Mouse (Mus musculus): ENCODE results near the gene Lyrm4. TPM values are rescaled to one million over a fixed set of nuclear protein-coding genes. Genes with fewer than 3 reads are reported as not detected.
A peak's percentile ranks its signal among the peaks of the same experiment; 100 is the strongest.

Gene Lyrm4
- total RNA-seq (2014; rRNA removed) (16.7 and 19.5 TPM in 2 replicates), polyA plus RNA-seq (2015; fragmentation: Nextera tagmentation; extraction: Ambion mirVana) (58.0 and 66.7 TPM in 2 replicates)

DNA sequence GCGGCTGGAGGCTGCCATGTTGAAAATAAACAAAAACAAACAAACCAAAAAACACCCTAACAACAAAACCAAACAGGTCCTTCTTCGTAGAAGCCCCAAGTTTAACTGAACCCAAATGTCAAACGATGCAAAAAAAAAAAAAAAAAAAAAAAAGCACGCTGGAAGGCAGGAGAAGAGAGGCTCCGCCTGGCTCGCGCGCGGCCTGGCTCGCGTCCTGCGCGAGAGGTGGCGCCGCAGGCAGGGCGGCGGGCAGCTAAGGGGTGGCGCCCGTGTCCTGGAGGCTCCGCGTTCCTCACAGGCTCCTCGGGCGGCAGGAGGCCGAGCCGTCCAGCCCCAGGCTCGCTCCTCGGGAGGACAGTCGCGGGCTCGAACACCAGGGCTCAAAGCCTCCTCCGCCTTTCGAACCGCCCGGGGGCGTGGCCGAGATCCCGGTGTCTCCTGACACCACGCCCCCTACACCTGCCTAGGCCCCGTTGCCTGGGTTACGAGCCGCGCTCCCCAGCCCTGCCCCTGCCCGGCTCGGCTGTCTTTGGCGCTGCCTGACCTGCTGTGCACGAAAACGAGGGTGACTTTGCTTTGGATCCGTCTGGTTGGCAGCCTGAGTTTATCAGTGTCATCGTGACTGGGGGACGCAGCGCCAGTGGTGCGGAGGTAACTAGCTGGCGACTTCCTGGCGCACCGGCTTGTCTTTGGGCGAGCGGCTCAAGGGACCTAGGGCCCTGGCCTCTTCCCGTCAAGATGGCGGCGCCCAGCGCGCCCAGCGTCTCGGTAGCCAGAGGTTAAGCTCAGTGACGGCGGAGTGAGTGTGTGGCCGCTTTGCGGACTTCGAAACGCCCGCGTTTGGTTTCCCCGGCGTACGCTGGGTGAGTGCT lies at the start of gene Lyrm4, which contains the start of gene Fars2:
Gene Lyrm4, minus strand, starts transcription at position 384 of the 872 bp plus-strand sequence.
Gene Fars2, plus strand, starts transcription at position 270 of the 872 bp plus-strand sequence.
- peak; percentile 99 for ATAC-seq

DNA sequence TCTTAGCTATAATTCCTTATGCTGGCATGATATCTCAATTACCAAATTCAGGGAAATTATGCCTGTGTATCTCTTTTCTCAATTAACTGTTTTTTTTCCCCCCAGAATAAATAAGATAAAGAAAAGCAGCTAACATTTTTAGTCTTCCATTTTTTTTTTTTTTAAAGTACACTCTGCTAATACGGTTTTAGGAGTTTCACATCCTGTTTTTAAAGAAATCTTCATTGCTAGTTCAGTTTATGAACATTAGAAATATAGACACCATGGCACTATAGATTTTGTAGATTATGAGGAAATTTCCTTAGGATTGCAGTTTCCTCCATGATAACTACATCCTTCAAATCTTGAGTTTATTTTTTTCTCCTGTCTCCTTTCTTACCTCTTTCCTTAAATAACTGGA lies 46.6 kb upstream of the Lyrm4 start:
- WGBS, result 72% methylated on average over 1 of the region's 1 CpGs
- Histone ChIP-seq H3K9ac (no peak overlapping the region), H3K4me2 (ENCODE audit: low read depth) (no peak overlapping the region), H3K4me1 (ENCODE audit: insufficient read depth) (no peaks in the 10 kb centered on the region), H3K27ac (ENCODE audit: low read depth, low read length) (no peak overlapping the region), H3K9me3 (ENCODE audit: low read length) (no peaks in the 10 kb centered on the region), H3K4me3 (ENCODE audit: low read depth, low read length) (no peak overlapping the region), H3K27me3 (ENCODE audit: insufficient read depth, low read length) (no peaks in the 10 kb centered on the region), H3K36me3 (ENCODE audit: insufficient read depth) (no peaks in the 10 kb centered on the region)
- DNase-seq (no peak), ATAC-seq (no peak)
- TF ChIP-seq CTCF (IDR thresholded peaks at IDR 0.05; ENCODE audit: low read depth), result no peak

More for the DNA sequence above, at the start of gene Lyrm4, which contains the start of gene Fars2:
- peak; percentile 97 for DNase-seq
- Histone ChIP-seq H3K27me3 (ENCODE audit: insufficient read depth, low read length) (no peaks in the 10 kb centered on the region), H3K4me3 (ENCODE audit: low read depth, low read length) (peak within 1 kb of the TSS; percentile 66), H3K4me2 (ENCODE audit: low read depth) (peak within 1 kb of the TSS; percentile 96), H3K4me1 (ENCODE audit: insufficient read depth) (no peaks in the 10 kb centered on the region), H3K9me3 (ENCODE audit: low read length) (no peaks in the 10 kb centered on the region), H3K36me3 (ENCODE audit: insufficient read depth) (no peaks in the 10 kb centered on the region), H3K27ac (ENCODE audit: low read depth, low read length) (peak within 1 kb of the TSS; percentile 95), H3K9ac (peak within 1 kb of the TSS; percentile 59)
- peak; percentile 49 for TF ChIP-seq CTCF (IDR thresholded peaks at IDR 0.05; ENCODE audit: low read depth)
- WGBS, result 1% methylated on average over 73 of the region's 75 CpGs

DNA sequence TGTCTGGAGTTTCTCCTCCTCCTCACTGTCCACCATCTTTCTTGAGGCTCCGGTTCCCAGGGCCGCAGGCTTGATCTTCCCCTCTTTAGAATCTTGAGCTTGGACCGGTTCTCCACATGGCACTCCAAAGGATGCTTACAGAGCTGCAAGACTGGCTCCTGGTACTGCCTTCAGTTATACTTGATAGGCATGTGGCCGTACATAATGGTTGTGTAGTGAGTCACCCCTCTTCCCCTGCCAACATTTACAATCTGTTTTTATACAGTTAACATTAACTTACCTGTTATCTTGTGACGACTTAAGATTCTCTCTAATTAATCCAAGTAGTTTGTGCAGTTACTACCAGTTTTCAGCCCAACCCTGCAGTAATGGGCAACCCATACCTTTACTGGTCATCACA lies 46.1 kb upstream of the Lyrm4 start:
- no peak overlapping the region for H3K4me3 ChIP-seq (ENCODE audit: low read depth, low read length)
- no peak for TF ChIP-seq CTCF (IDR thresholded peaks at IDR 0.05; ENCODE audit: low read depth)
- no peak overlapping the region for H3K4me2 ChIP-seq (ENCODE audit: low read depth)
- no peaks in the 10 kb centered on the region for H3K9me3 ChIP-seq (ENCODE audit: low read length)
- DNase-seq (no peak), ATAC-seq (no peak)
- no peak overlapping the region for H3K9ac ChIP-seq
- 70% methylated on average over 5 of the region's 5 CpGs for WGBS
- no peak overlapping the region for H3K27ac ChIP-seq (ENCODE audit: low read depth, low read length)
- H3K27me3 ChIP-seq (ENCODE audit: insufficient read depth, low read length), result no peaks in the 10 kb centered on the region
- no peaks in the 10 kb centered on the region for H3K4me1 ChIP-seq (ENCODE audit: insufficient read depth)
- no peaks in the 10 kb centered on the region for H3K36me3 ChIP-seq (ENCODE audit: insufficient read depth)

DNA sequence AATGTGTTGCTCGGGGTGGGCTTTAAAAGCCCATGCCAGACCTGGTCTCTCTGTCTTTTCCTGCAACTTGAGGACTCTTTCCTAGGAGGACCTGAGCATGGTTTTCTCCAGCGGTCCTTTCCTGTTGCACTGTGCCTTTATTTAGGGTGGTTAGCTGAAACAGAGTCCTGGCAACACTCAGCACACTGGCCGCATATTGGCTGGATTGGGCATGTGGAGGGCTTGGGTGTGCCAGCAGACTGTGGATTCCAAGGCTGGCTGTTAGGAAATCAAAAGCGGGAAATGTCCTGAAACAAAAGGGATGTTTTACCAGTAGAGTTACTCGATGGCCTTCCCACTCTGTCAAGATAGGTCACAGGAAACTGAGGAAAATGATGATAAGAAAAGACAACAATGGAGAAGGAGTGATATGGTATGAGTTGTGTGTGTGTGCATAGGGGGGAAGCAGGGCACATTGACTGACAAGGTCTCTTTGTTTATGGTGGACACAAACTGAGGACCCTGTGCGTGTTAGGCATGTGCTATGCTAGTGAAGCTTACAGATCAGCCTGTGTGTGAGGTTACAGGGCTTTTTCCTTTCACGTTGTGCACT lies 39.1 kb upstream of the Lyrm4 start:
- no peaks in the 10 kb centered on the region for H3K27me3 ChIP-seq (ENCODE audit: insufficient read depth, low read length)
- no peak overlapping the region for H3K4me3 ChIP-seq (ENCODE audit: low read depth, low read length)
- no peaks in the 10 kb centered on the region for H3K4me1 ChIP-seq (ENCODE audit: insufficient read depth)
- ATAC-seq (no peak), DNase-seq (no peak)
- H3K4me2 ChIP-seq (ENCODE audit: low read depth), result no peak overlapping the region
- H3K9ac ChIP-seq, result no peak overlapping the region
- no peak for TF ChIP-seq CTCF (IDR thresholded peaks at IDR 0.05; ENCODE audit: low read depth)
- H3K9me3 ChIP-seq (ENCODE audit: low read length), result no peaks in the 10 kb centered on the region
- no peaks in the 10 kb centered on the region for H3K36me3 ChIP-seq (ENCODE audit: insufficient read depth)
- no peak overlapping the region for H3K27ac ChIP-seq (ENCODE audit: low read depth, low read length)
- 87% methylated on average over 7 of the region's 7 CpGs for WGBS

DNA sequence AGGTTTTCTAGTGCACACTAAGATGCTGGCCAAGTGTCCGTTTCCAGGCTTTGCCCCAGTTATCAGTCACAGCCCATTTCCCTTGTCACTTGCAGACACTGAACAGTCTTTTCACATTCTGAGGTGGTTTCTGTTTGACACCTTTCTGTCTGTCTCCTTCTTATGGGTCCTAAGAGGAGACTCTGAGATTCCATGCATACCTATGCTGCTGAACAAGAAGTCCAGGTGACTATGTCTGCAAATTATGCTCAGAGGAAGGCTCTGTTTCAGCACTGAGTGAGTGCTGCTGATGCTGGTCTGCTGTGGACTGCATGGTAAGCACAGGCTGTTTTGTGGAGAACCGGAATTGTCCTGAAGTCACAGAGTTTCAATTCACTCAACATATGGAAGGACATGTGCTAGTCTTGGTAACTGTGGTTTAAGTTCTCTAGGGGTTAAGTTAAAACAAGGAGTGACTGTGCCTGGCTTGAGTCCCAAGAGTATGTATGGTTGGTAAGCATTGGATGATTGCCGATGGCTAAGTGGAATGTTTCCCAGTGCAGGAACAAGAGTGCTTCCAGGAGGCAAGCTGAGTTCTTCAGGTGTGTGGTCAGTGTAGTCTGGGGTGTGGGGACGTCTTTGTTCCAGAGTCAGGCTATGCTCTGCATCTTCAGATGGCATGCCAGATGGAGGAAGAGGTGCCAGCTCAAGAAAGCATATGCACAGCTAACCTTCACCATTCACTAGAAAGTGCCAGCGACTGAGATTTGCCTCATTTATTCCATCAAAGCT lies 35.6 kb upstream of the Lyrm4 start:
- ATAC-seq (no peak), DNase-seq (peak; percentile 10)
- Histone ChIP-seq H3K4me1 (ENCODE audit: insufficient read depth) (0 out of 2 replicates have a peak, but pooled peaks cover 4% of the 10 kb centered on the region), H3K9me3 (ENCODE audit: low read length) (no peaks in the 10 kb centered on the region), H3K27ac (ENCODE audit: low read depth, low read length) (no peak overlapping the region), H3K4me2 (ENCODE audit: low read depth) (no peak overlapping the region), H3K9ac (no peak overlapping the region), H3K4me3 (ENCODE audit: low read depth, low read length) (no peak overlapping the region), H3K27me3 (ENCODE audit: insufficient read depth, low read length) (no peaks in the 10 kb centered on the region), H3K36me3 (ENCODE audit: insufficient read depth) (no peaks in the 10 kb centered on the region)
- TF ChIP-seq CTCF (IDR thresholded peaks at IDR 0.05; ENCODE audit: low read depth), result no peak
- 67% methylated on average over 5 of the region's 5 CpGs for WGBS

DNA sequence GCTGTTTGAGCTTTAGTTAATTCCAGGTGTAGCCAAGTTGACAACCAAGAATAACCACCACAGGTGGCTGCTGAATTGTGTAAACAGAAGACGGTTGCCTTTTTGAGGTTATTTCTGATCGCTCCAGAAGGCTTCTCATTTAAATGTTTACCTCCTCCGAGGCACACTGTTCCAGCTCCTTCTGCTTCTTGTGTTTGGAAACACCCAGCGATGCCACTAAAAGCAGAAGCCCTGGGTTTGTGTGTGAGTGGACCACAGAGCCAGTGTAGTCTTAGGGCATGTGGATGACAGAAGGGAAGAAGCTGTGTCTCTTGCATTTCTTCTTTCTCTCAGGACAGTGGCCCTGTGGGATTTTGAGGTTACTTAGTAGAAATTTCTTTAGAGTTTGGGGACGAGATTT lies 32.9 kb upstream of the Lyrm4 start:
- 37% methylated on average over 5 of the region's 5 CpGs for WGBS
- Histone ChIP-seq H3K4me3 (ENCODE audit: low read depth, low read length) (no peak overlapping the region), H3K9me3 (ENCODE audit: low read length) (no peaks in the 10 kb centered on the region), H3K9ac (no peak overlapping the region), H3K27me3 (ENCODE audit: insufficient read depth, low read length) (no peaks in the 10 kb centered on the region), H3K27ac (ENCODE audit: low read depth, low read length) (no peak overlapping the region), H3K4me1 (ENCODE audit: insufficient read depth) (0 out of 2 replicates have a peak, but pooled peaks cover 4% of the 10 kb centered on the region), H3K36me3 (ENCODE audit: insufficient read depth) (no peaks in the 10 kb centered on the region), H3K4me2 (ENCODE audit: low read depth) (no peak overlapping the region)
- no peak for TF ChIP-seq CTCF (IDR thresholded peaks at IDR 0.05; ENCODE audit: low read depth)
- no peak for ATAC-seq
- DNase-seq, result no peak
